Mouse (Mus musculus) midbrain, embryonic 15.5 days (tissue): Measurements from ENCODE around the gene Gm11985. TPM values are rescaled to one million over a fixed set of nuclear protein-coding genes. Genes with fewer than 3 reads are reported as not detected.
"Not testable (repeated sequence)": the region's sequence is repeated elsewhere in the genome, so short reads cannot be mapped to it uniquely, and the experiment has no call there.

Source experiments
- ATAC-seq: fragments of 200-750 bp; cut with Nextera tagmentation; replicated peaks from 2 replicates; pipeline ENCODE4 v1.8.0; 2017; ENCODE audit warnings: moderate TSS enrichment
- H3K27ac ChIP-seq: fragments of 300-500 bp; sonication (generic); 2 replicates; pipeline ENCODE4 v1.5.1; 2015; ENCODE audit warnings: mild to moderate bottlenecking, inconsistent platforms
- H3K27me3 ChIP-seq: fragments of 300-500 bp; sonication (generic); replicated peaks from 2 replicates; pipeline ENCODE4 v1.6.1; 2015; ENCODE audit warnings: inconsistent platforms
- H3K36me3 ChIP-seq: fragments of 300-500 bp; sonication (generic); replicated peaks from 2 replicates; pipeline ENCODE4 v1.6.1; 2015; ENCODE audit warnings: inconsistent platforms
- H3K4me1 ChIP-seq: fragments of 300-500 bp; sonication (generic); 2 replicates; pipeline ENCODE4 v1.6.1; 2015; ENCODE audit warnings: inconsistent platforms
- H3K4me2 ChIP-seq: fragments of 300-500 bp; sonication (generic); 2 replicates; pipeline ENCODE4 v1.6.1; 2015; ENCODE audit warnings: inconsistent platforms, mild to moderate bottlenecking, moderate library complexity
- H3K4me3 ChIP-seq: fragments of 300-500 bp; sonication (generic); 2 replicates; pipeline ENCODE4 v1.5.1; 2015; ENCODE audit warnings: mild to moderate bottlenecking, inconsistent platforms
- H3K9ac ChIP-seq: fragments of 300-500 bp; sonication (generic); 2 replicates; pipeline ENCODE4 v1.6.1; 2015; ENCODE audit warnings: mild to moderate bottlenecking, inconsistent platforms
- H3K9me3 ChIP-seq: fragments of 300-500 bp; sonication (generic); 2 replicates; pipeline ENCODE4 v1.6.1; 2016; ENCODE audit warnings: inconsistent platforms
- WGBS: fragments of 180-500 bp; shearing (Covaris S2); methylation state at CpG from one replicate; pipeline ENCODE4 v1.1.7; 2015; ENCODE audit warnings: mixed read lengths; 5-methylcytosine and 5-hydroxymethylcytosine counted together
- polyA plus RNA-seq: library from polyadenylated mRNA; unstranded; fragments of >200 nt; fragmentation: Nextera tagmentation; extraction: Ambion mirVana; gene quantifications from 2 replicates; pipeline ENCODE4 v1.2.1, GENCODE M21; 2015

Gm11985 gene
- not detected in 2 replicates for polyA plus RNA-seq

- no peak for ATAC-seq
Measured at GRCm38 (mm10) chr11:7188469-7188868, at the start of gene Gm11985. Gm11985 (minus strand) TSS chr11:7188569.

GRCm38 (mm10) chr11:7237712-7238111 is 49.3 kb upstream of the Gm11985 start:
- H3K4me3 ChIP-seq: no peak overlapping the region
- H3K4me2 ChIP-seq: no peak overlapping the region
- H3K36me3 ChIP-seq: no peaks in the 10 kb centered on the region
- no peak overlapping the region for H3K27ac ChIP-seq
- no peak overlapping the region for H3K9ac ChIP-seq
- no peak for ATAC-seq
- H3K27me3 ChIP-seq: no peaks in the 10 kb centered on the region
- 74% methylated on average over 6 of the region's 6 CpGs for WGBS
- no peaks in the 10 kb centered on the region for H3K4me1 ChIP-seq
- no peaks in the 10 kb centered on the region for H3K9me3 ChIP-seq

More at GRCm38 (mm10) chr11:7188469-7188868, at the start of gene Gm11985:
- Histone ChIP-seq H3K9ac (no peak within 1 kb of the TSS), H3K4me2 (no peak within 1 kb of the TSS), H3K4me3 (no peak within 1 kb of the TSS), H3K27ac (no peak within 1 kb of the TSS), H3K27me3 (no peaks in the 10 kb centered on the region), H3K4me1 (no peaks in the 10 kb centered on the region), H3K9me3 (no peaks in the 10 kb centered on the region), H3K36me3 (no peaks in the 10 kb centered on the region)
- WGBS: 90% methylated on average over 13 of the region's 13 CpGs

GRCm38 (mm10) chr11:7236751-7237150 is 48.4 kb upstream of the Gm11985 start:
- H3K4me3 ChIP-seq: no peak overlapping the region
- H3K4me2 ChIP-seq: no peak overlapping the region
- ATAC-seq: no peak
- no peaks in the 10 kb centered on the region for H3K9me3 ChIP-seq
- WGBS: 91% methylated on average over 2 of the region's 2 CpGs
- no peaks in the 10 kb centered on the region for H3K36me3 ChIP-seq
- H3K27ac ChIP-seq: no peak overlapping the region
- no peaks in the 10 kb centered on the region for H3K4me1 ChIP-seq
- H3K9ac ChIP-seq: no peak overlapping the region
- no peaks in the 10 kb centered on the region for H3K27me3 ChIP-seq

GRCm38 (mm10) chr11:7234981-7235609 is 46.7 kb upstream of the Gm11985 start:
- Histone ChIP-seq H3K4me1 (no peaks in the 10 kb centered on the region), H3K4me2 (no peak overlapping the region), H3K36me3 (no peaks in the 10 kb centered on the region), H3K9me3 (no peaks in the 10 kb centered on the region), H3K27me3 (no peaks in the 10 kb centered on the region), H3K4me3 (no peak overlapping the region), H3K9ac (no peak overlapping the region), H3K27ac (no peak overlapping the region)
- 71% methylated on average over 3 of the region's 3 CpGs for WGBS
- ATAC-seq: no peak

GRCm38 (mm10) chr11:7234436-7234835 is 46.1 kb upstream of the Gm11985 start:
- Histone ChIP-seq H3K4me1 (no peaks in the 10 kb centered on the region), H3K4me3 (no peak overlapping the region), H3K9ac (no peak overlapping the region), H3K36me3 (no peaks in the 10 kb centered on the region), H3K27ac (no peak overlapping the region), H3K27me3 (no peaks in the 10 kb centered on the region), H3K4me2 (no peak overlapping the region), H3K9me3 (no peaks in the 10 kb centered on the region)
- 62% methylated on average over 1 of the region's 1 CpGs for WGBS
- no peak for ATAC-seq

GRCm38 (mm10) chr11:7233333-7233732 is 45.0 kb upstream of the Gm11985 start:
- H3K9me3 ChIP-seq: no peaks in the 10 kb centered on the region
- H3K27ac ChIP-seq: no peak overlapping the region
- H3K4me3 ChIP-seq: no peak overlapping the region
- no peaks in the 10 kb centered on the region for H3K4me1 ChIP-seq
- H3K27me3 ChIP-seq: no peaks in the 10 kb centered on the region
- 82% methylated on average over 2 of the region's 2 CpGs for WGBS
- H3K9ac ChIP-seq: no peak overlapping the region
- no peak overlapping the region for H3K4me2 ChIP-seq
- no peaks in the 10 kb centered on the region for H3K36me3 ChIP-seq
- ATAC-seq: no peak

- H3K9me3 ChIP-seq: no peaks in the 10 kb centered on the region
- 95% methylated on average over 4 of the region's 4 CpGs for WGBS
- H3K9ac ChIP-seq: no peak overlapping the region
- no peaks in the 10 kb centered on the region for H3K4me1 ChIP-seq
- no peaks in the 10 kb centered on the region for H3K36me3 ChIP-seq
- no peak for ATAC-seq
- H3K4me3 ChIP-seq: no peak overlapping the region
- H3K27ac ChIP-seq: no peak overlapping the region
- H3K4me2 ChIP-seq: no peak overlapping the region
- H3K27me3 ChIP-seq: no peaks in the 10 kb centered on the region
Measured at GRCm38 (mm10) chr11:7231958-7232357, 43.6 kb upstream of the Gm11985 start.

GRCm38 (mm10) chr11:7230000-7230399 is 41.6 kb upstream of the Gm11985 start:
- H3K4me3 ChIP-seq: no peak overlapping the region
- H3K4me1 ChIP-seq: no peaks in the 10 kb centered on the region
- H3K27me3 ChIP-seq: no peaks in the 10 kb centered on the region
- no peak overlapping the region for H3K4me2 ChIP-seq
- no peak for ATAC-seq
- H3K9me3 ChIP-seq: no peaks in the 10 kb centered on the region
- H3K36me3 ChIP-seq: no peaks in the 10 kb centered on the region
- no peak overlapping the region for H3K27ac ChIP-seq
- WGBS: 85% methylated on average over 4 of the region's 4 CpGs
- no peak overlapping the region for H3K9ac ChIP-seq

- no peak overlapping the region for H3K9ac ChIP-seq
- H3K9me3 ChIP-seq: no peaks in the 10 kb centered on the region
- no peak overlapping the region for H3K27ac ChIP-seq
- H3K27me3 ChIP-seq: no peaks in the 10 kb centered on the region
- H3K4me3 ChIP-seq: no peak overlapping the region
- ATAC-seq: no peak
- no peaks in the 10 kb centered on the region for H3K4me1 ChIP-seq
- 78% methylated on average over 4 of the region's 4 CpGs for WGBS
- H3K36me3 ChIP-seq: no peaks in the 10 kb centered on the region
- H3K4me2 ChIP-seq: no peak overlapping the region
Measured at GRCm38 (mm10) chr11:7228107-7228506, 39.7 kb upstream of the Gm11985 start.

- no peak overlapping the region for H3K4me3 ChIP-seq
- H3K9ac ChIP-seq: no peak overlapping the region
- H3K4me1 ChIP-seq: no peaks in the 10 kb centered on the region
- no peaks in the 10 kb centered on the region for H3K27me3 ChIP-seq
- no peaks in the 10 kb centered on the region for H3K9me3 ChIP-seq
- 86% methylated on average over 7 of the region's 7 CpGs for WGBS
- H3K27ac ChIP-seq: no peak overlapping the region
- no peak for ATAC-seq
- H3K4me2 ChIP-seq: no peak overlapping the region
- H3K36me3 ChIP-seq: no peaks in the 10 kb centered on the region
Measured at GRCm38 (mm10) chr11:7226810-7227550, 38.6 kb upstream of the Gm11985 start.

- WGBS: 75% methylated on average over 2 of the region's 2 CpGs
- no peak for ATAC-seq
- no peak overlapping the region for H3K4me2 ChIP-seq
Measured at GRCm38 (mm10) chr11:7226200-7226599, 37.8 kb upstream of the Gm11985 start.

GRCm38 (mm10) chr11:7221826-7222225 is 33.5 kb upstream of the Gm11985 start:
- ATAC-seq, H3K36me3 ChIP-seq, H3K9me3 ChIP-seq, H3K4me2 ChIP-seq, H3K4me3 ChIP-seq, H3K9ac ChIP-seq, H3K27ac ChIP-seq, H3K4me1 ChIP-seq, H3K27me3 ChIP-seq: not testable (repeated sequence)
- WGBS: 80% methylated on average over 8 of the region's 8 CpGs

More at GRCm38 (mm10) chr11:7226200-7226599, 37.8 kb upstream of the Gm11985 start:
- Histone ChIP-seq H3K36me3 (no peaks in the 10 kb centered on the region), H3K27me3 (no peaks in the 10 kb centered on the region), H3K4me1 (no peaks in the 10 kb centered on the region), H3K9ac (no peak overlapping the region), H3K4me3 (no peak overlapping the region), H3K27ac (no peak overlapping the region), H3K9me3 (no peaks in the 10 kb centered on the region)

- Histone ChIP-seq H3K4me2 (no peak overlapping the region), H3K9me3 (no peaks in the 10 kb centered on the region), H3K27ac (no peak overlapping the region), H3K27me3 (peaks cover 16% of the 10 kb centered on the region), H3K9ac (no peak overlapping the region), H3K4me3 (no peak overlapping the region), H3K36me3 (no peaks in the 10 kb centered on the region), H3K4me1 (peaks cover 27% of the 10 kb centered on the region)
- no peak for ATAC-seq
- WGBS: 8% methylated on average over 8 of the region's 8 CpGs
Measured at GRCm38 (mm10) chr11:7215703-7216102, 27.3 kb upstream of the Gm11985 start.
